Mouse (Mus musculus): ENCODE measurements at regions not wholly inside any gene's neighbourhood (a gene's known extent, or its start where the extent isn't known, plus 50 kb on each side); places are given as distances from the start of the nearest gene placed in this dataset.

GRCm38 (mm10) chr12:98367583-98367982, 99.1 kb downstream of the Gpr65 start:
- no peaks in the 10 kb centered on the region for H3K36me3 ChIP-seq (ENCODE audit: control insufficient read depth, insufficient read depth, low read length)
- ATAC-seq (ENCODE audit: insufficient read depth, low FRiP score) = no peak
- H3K9me3 ChIP-seq (replicated peaks; ENCODE audit: control insufficient read depth, low read length) = no peaks in the 10 kb centered on the region
- H3K27me3 ChIP-seq (ENCODE audit: control insufficient read depth, insufficient read depth, low read length) = no peaks in the 10 kb centered on the region
- H3K27ac ChIP-seq (ENCODE audit: low read length) = no peak overlapping the region
- no peak overlapping the region for H3K4me3 ChIP-seq (replicated peaks; ENCODE audit: low read length)
- H3K4me1 ChIP-seq (ENCODE audit: control insufficient read depth, insufficient read depth, low read length) = no peaks in the 10 kb centered on the region
- 59% methylated on average over 2 of the region's 2 CpGs for whole genome bisulfite sequencing
- H3K9ac ChIP-seq (ENCODE audit: low read length) = no peak overlapping the region
- H3K4me2 ChIP-seq (ENCODE audit: low read depth, low read length) = no peak overlapping the region

- 75% methylated on average over 3 of the region's 3 CpGs for WGBS
- no peak overlapping the region for H3K27ac ChIP-seq (ENCODE audit: low read length)
These were observed 102.3 kb downstream of the Gpr65 start for GRCm38 (mm10) chr12:98370771-98371170.

GRCm38 (mm10) chr12:98375214-98375910, 106.9 kb downstream of the Gpr65 start:
- Histone ChIP-seq H3K4me1 (ENCODE audit: control insufficient read depth, insufficient read depth, low read length) (no peaks in the 10 kb centered on the region), H3K9me3 (replicated peaks; ENCODE audit: control insufficient read depth, low read length) (no peaks in the 10 kb centered on the region), H3K9ac (ENCODE audit: low read length) (no peak overlapping the region), H3K36me3 (ENCODE audit: control insufficient read depth, insufficient read depth, low read length) (no peaks in the 10 kb centered on the region), H3K27ac (ENCODE audit: low read length) (no peak overlapping the region), H3K27me3 (ENCODE audit: control insufficient read depth, insufficient read depth, low read length) (no peaks in the 10 kb centered on the region), H3K4me3 (replicated peaks; ENCODE audit: low read length) (no peak overlapping the region), H3K4me2 (ENCODE audit: low read depth, low read length) (no peak overlapping the region)
- WGBS = 87% methylated on average over 7 of the region's 7 CpGs
- no peak for ATAC-seq (ENCODE audit: insufficient read depth, low FRiP score)

More at GRCm38 (mm10) chr12:98370771-98371170, 102.3 kb downstream of the Gpr65 start:
- H3K4me3 ChIP-seq (replicated peaks; ENCODE audit: low read length) = no peak overlapping the region
- no peaks in the 10 kb centered on the region for H3K27me3 ChIP-seq (ENCODE audit: control insufficient read depth, insufficient read depth, low read length)
- ATAC-seq (ENCODE audit: insufficient read depth, low FRiP score) = no peak
- H3K4me1 ChIP-seq (ENCODE audit: control insufficient read depth, insufficient read depth, low read length) = no peaks in the 10 kb centered on the region
- no peaks in the 10 kb centered on the region for H3K36me3 ChIP-seq (ENCODE audit: control insufficient read depth, insufficient read depth, low read length)
- H3K9ac ChIP-seq (ENCODE audit: low read length) = no peak overlapping the region
- no peaks in the 10 kb centered on the region for H3K9me3 ChIP-seq (replicated peaks; ENCODE audit: control insufficient read depth, low read length)
- no peak overlapping the region for H3K4me2 ChIP-seq (ENCODE audit: low read depth, low read length)

Measured in stomach, embryonic 16.5 days (tissue).